Mouse (Mus musculus) E14TG2a.4 (cell line): ENCODE results near the gene Abhd12.

Source experiments
- CTCF ChIP-seq: conservative IDR thresholded peaks from 2 replicates; pipeline ENCODE4 v1.5.1; 2014; ENCODE audit warnings: low read length
- POU5F1 ChIP-seq: IDR thresholded peaks from 2 replicates; pipeline ENCODE4 v1.6.1; 2014; ENCODE audit warnings: low read length, borderline replicate concordance

DNA sequence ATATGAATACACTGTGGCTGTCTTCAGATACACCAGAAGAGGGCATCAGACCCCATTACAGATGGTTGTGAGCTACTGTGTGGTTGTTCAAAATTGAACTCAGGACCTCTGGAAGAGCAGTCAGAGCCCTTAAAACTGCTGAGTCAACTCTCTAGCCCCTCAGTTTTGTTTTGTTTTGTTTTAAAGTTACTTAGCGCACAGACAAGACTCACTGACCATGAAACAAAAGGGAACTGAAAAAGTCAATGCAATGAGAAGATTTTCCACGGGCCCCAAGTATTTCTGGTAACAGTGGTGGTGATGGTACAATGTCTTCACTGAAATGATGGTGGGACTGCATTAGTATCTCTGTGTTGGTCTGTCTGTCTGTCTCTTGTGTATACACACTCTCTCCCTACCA lies 43.4 kb downstream of the Abhd12 start:
- no peak for TF ChIP-seq CTCF
- TF ChIP-seq POU5F1: no peak
